Mouse (Mus musculus): ENCODE measurements around the gene Glt8d2.

Glt8d2 gene

GRCm38 (mm10) chr10:82690494-82690893, at the start of gene Glt8d2:
Glt8d2 (minus strand) TSS chr10:82690650.
- DNase-seq, result no peak

- no peak for DNase-seq
These were observed 9.0 kb upstream of the Glt8d2 start for GRCm38 (mm10) chr10:82699296-82699941.

GRCm38 (mm10) chr10:82698712-82699261, 8.3 kb upstream of the Glt8d2 start:
- DNase-seq, result peak; percentile 88

GRCm38 (mm10) chr10:82697305-82697898, 7.0 kb upstream of the Glt8d2 start:
- DNase-seq, result no peak

- DNase-seq, result peak; percentile 43
These were observed 6.1 kb upstream of the Glt8d2 start for GRCm38 (mm10) chr10:82696453-82697079.

- no peak for DNase-seq
These were observed 5.5 kb upstream of the Glt8d2 start, which contains the start of gene Hcfc2 for GRCm38 (mm10) chr10:82695956-82696355. Hcfc2 (plus strand) TSS chr10:82696160.

GRCm38 (mm10) chr10:82689681-82690211, 704 bp downstream of the Glt8d2 start:
- DNase-seq, result no peak

- no peak for DNase-seq
These were observed 5.0 kb downstream of the Glt8d2 start for GRCm38 (mm10) chr10:82685440-82685839.

- no peak for DNase-seq
These were observed 8.8 kb downstream of the Glt8d2 start for GRCm38 (mm10) chr10:82681639-82682038.

GRCm38 (mm10) chr10:82680769-82681168, 9.7 kb downstream of the Glt8d2 start:
- DNase-seq, result no peak

- DNase-seq, result peak; percentile 93
These were observed 13.5 kb downstream of the Glt8d2 start for GRCm38 (mm10) chr10:82676949-82677348.

- no peak for DNase-seq
These were observed 20.2 kb downstream of the Glt8d2 start for GRCm38 (mm10) chr10:82670205-82670604.

GRCm38 (mm10) chr10:82666436-82667234, 23.8 kb downstream of the Glt8d2 start:
- peak; percentile 89 for DNase-seq

GRCm38 (mm10) chr10:82665951-82666350, 24.5 kb downstream of the Glt8d2 start:
- no peak for DNase-seq

GRCm38 (mm10) chr10:82663289-82663688, 27.2 kb downstream of the Glt8d2 start:
- no peak for DNase-seq

GRCm38 (mm10) chr10:82662267-82662990, 28.0 kb downstream of the Glt8d2 start:
- peak; percentile 70 for DNase-seq

GRCm38 (mm10) chr10:82661820-82662219, 28.6 kb downstream of the Glt8d2 start:
- DNase-seq, result no peak

GRCm38 (mm10) chr10:82654581-82654980, 35.9 kb downstream of the Glt8d2 start:
- no peak for DNase-seq

- no peak for DNase-seq
These were observed 37.8 kb downstream of the Glt8d2 start for GRCm38 (mm10) chr10:82652625-82653024.

- DNase-seq, result no peak
These were observed 39.2 kb downstream of the Glt8d2 start for GRCm38 (mm10) chr10:82651221-82651620.

GRCm38 (mm10) chr10:82647205-82647811, 43.1 kb downstream of the Glt8d2 start:
- DNase-seq, result no peak

GRCm38 (mm10) chr10:82646083-82646482, 44.4 kb downstream of the Glt8d2 start:
- DNase-seq, result no peak
